Mouse (Mus musculus): ENCODE data around the gene Per1. TPM values are rescaled to one million over a fixed set of nuclear protein-coding genes. Genes with fewer than 3 reads are reported as not detected.

The Per1 gene
- polyA plus RNA-seq, 1 experiment from 2014 or later = 9.1 TPM

DNA sequence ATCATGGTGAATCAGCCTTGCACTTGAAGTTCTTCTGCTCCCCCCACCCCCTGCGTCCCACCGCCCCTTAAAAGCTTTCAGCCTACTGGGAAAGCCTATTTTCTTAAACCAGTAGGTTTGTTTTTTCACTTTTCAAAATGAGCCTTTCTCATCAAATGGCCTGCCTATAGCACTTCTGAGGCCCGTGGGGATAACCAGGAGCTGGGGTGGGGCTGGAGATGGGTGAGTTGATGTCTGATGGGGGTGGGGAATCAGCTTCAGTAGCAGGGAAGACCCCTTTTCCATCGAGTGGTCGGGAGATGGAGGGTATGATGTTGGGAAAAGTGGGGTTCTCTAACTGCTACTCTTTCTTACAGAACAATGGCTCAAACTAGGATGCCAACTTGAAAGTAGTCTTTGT, 21.8 kb downstream of the Per1 start:
- Histone ChIP-seq H3K9ac (ENCODE audit: low read length) (no peak overlapping the region), H3K4me1 (ENCODE audit: control insufficient read depth, insufficient read depth, low read length) (peaks cover 14% of the 10 kb centered on the region), H3K9me3 (ENCODE audit: control insufficient read depth, low read length) (no peaks in the 10 kb centered on the region), H3K27ac (replicated peaks; ENCODE audit: low read depth, low read length) (no peak overlapping the region), H3K36me3 (ENCODE audit: control insufficient read depth, insufficient read depth, low read length) (no peaks in the 10 kb centered on the region), H3K4me3 (ENCODE audit: low read depth, low read length) (no peak overlapping the region), H3K27me3 (ENCODE audit: control insufficient read depth, insufficient read depth, low read length) (0 out of 2 replicates have a peak, but pooled peaks cover 4% of the 10 kb centered on the region), H3K4me2 (ENCODE audit: low read depth, severe bottlenecking) (no peak overlapping the region)
- ATAC-seq (ENCODE audit: insufficient number of reproducible peaks, low FRiP score, low TSS enrichment, low read depth) (no peak), DNase-seq (ENCODE audit: low spot score) (no peak)
- WGBS = 43% methylated on average over 5 of the region's 5 CpGs

DNA sequence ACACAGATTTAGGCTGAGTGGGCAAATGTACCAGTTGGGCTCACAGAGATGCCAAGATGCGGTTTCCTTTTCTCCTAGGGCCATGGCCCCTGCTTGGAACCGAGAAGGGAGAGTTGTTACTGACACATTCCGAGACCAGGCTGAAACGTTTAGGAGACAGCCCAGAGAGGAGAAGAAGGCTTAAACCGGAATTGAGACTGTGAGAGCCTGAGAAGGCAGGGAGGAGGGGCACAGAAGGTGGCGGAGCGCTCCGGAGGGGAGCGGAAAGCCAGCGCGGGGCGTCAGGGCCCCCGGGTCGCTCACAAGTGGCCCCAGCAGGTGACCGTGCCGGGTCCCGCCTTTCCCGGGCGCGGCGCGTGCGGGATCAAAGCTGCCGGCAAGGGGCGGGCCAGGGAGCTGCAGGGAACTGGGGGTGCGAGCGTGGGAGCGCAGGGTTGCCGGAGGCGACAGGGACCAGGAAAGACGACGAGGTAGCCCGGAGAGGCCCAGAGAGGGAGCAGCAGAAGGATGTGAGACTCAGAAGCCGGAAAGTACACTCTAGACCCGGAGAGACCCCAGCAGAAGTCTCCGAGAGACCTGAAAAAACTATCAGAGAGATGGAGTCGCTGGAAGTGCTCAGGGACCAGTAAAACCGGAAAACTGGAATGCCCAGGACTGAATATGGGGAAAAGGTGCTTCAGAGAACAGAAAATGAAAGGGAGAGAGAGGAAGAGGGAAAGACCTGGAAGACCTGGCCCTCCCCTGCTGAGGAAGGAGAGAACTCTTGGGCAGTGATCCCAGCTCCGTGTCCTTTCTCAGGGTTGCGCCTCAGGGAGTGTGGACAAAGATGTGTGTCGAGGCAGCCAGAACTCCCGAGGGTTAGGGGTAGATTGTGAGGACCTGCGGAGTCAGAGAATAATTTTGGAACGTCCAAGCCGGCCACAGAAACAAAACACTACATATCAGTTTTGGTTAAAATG, 23.0 kb downstream of the Per1 start:
- Histone ChIP-seq H3K4me3 (ENCODE audit: low read depth, low read length) (peak overlapping the region; percentile 56), H3K9ac (ENCODE audit: low read length) (peak overlapping the region; percentile 60), H3K36me3 (ENCODE audit: control insufficient read depth, insufficient read depth, low read length) (no peaks in the 10 kb centered on the region), H3K27ac (replicated peaks; ENCODE audit: low read depth, low read length) (peak overlapping the region; percentile 22; the same call in 1 of the 2 replicates), H3K4me1 (ENCODE audit: control insufficient read depth, insufficient read depth, low read length) (peaks cover 15% of the 10 kb centered on the region), H3K9me3 (ENCODE audit: control insufficient read depth, low read length) (no peaks in the 10 kb centered on the region), H3K4me2 (ENCODE audit: low read depth, severe bottlenecking) (peak overlapping the region; percentile 84), H3K27me3 (ENCODE audit: control insufficient read depth, insufficient read depth, low read length) (0 out of 2 replicates have a peak, but pooled peaks cover 4% of the 10 kb centered on the region)
- peak; percentile 74 for DNase-seq (ENCODE audit: low spot score)
- no peak for ATAC-seq (ENCODE audit: insufficient number of reproducible peaks, low FRiP score, low TSS enrichment, low read depth)
- WGBS = 1% methylated on average over 45 of the region's 45 CpGs

DNA sequence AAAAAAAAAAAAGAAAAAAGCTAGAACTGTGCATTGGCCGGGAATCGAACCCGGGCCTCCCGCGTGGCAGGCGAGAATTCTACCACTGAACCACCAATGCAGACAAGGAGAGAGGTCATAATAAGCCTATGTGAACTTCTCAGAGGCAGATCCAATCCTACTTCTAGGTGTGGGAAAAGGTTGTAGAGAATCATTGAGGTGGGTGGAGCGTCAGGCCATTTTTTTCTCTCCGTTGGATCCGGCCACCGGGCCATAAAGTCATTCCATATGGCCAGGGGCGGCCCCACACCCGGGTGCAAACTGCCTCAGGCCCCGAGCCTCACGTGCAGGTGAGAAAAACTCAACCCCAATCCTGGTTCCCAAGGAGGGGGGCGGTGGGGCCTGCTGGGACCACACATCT, 23.7 kb downstream of the Per1 start:
- ATAC-seq (ENCODE audit: insufficient number of reproducible peaks, low FRiP score, low TSS enrichment, low read depth) = peak; percentile 19; the same call in 1 of the 2 replicates
- 0% methylated on average over 15 of the region's 15 CpGs for WGBS
- H3K9me3 ChIP-seq (ENCODE audit: control insufficient read depth, low read length) = no peaks in the 10 kb centered on the region
- peak; percentile 97 for DNase-seq (ENCODE audit: low spot score)
- peak overlapping the region; percentile 84 for H3K4me2 ChIP-seq (ENCODE audit: low read depth, severe bottlenecking)
- 0 out of 2 replicates have a peak, but pooled peaks cover 4% of the 10 kb centered on the region for H3K27me3 ChIP-seq (ENCODE audit: control insufficient read depth, insufficient read depth, low read length)
- peak overlapping the region; percentile 56 for H3K4me3 ChIP-seq (ENCODE audit: low read depth, low read length)
- peaks cover 17% of the 10 kb centered on the region for H3K4me1 ChIP-seq (ENCODE audit: control insufficient read depth, insufficient read depth, low read length)
- peak overlapping the region; percentile 43; the same call in 1 of the 2 replicates for H3K9ac ChIP-seq (ENCODE audit: low read length)
- no peak overlapping the region for H3K27ac ChIP-seq (replicated peaks; ENCODE audit: low read depth, low read length)
- no peaks in the 10 kb centered on the region for H3K36me3 ChIP-seq (ENCODE audit: control insufficient read depth, insufficient read depth, low read length)

- ATAC-seq (ENCODE audit: insufficient number of reproducible peaks, low FRiP score, low TSS enrichment, low read depth) (no peak), DNase-seq (ENCODE audit: low spot score) (peak; percentile 31)
- Histone ChIP-seq H3K27me3 (ENCODE audit: control insufficient read depth, insufficient read depth, low read length) (0 out of 2 replicates have a peak, but pooled peaks cover 4% of the 10 kb centered on the region), H3K9ac (ENCODE audit: low read length) (no peak overlapping the region), H3K27ac (replicated peaks; ENCODE audit: low read depth, low read length) (no peak overlapping the region), H3K36me3 (ENCODE audit: control insufficient read depth, insufficient read depth, low read length) (no peaks in the 10 kb centered on the region), H3K9me3 (ENCODE audit: control insufficient read depth, low read length) (no peaks in the 10 kb centered on the region), H3K4me2 (ENCODE audit: low read depth, severe bottlenecking) (peak overlapping the region; percentile 95), H3K4me1 (ENCODE audit: control insufficient read depth, insufficient read depth, low read length) (peaks cover 17% of the 10 kb centered on the region), H3K4me3 (ENCODE audit: low read depth, low read length) (no peak overlapping the region)
- WGBS = 24% methylated on average over 14 of the region's 14 CpGs
These were observed 24.6 kb downstream of the Per1 start for GRCm38 (mm10) chr11:69119446-69120155.

- Histone ChIP-seq H3K9ac (ENCODE audit: low read length) (peak within 1 kb of the TSS; percentile 53; the same call in 1 of the 2 replicates), H3K27me3 (ENCODE audit: control insufficient read depth, insufficient read depth, low read length) (0 out of 2 replicates have a peak, but pooled peaks cover 4% of the 10 kb centered on the region), H3K4me2 (ENCODE audit: low read depth, severe bottlenecking) (peak within 1 kb of the TSS; percentile 95), H3K36me3 (ENCODE audit: control insufficient read depth, insufficient read depth, low read length) (no peaks in the 10 kb centered on the region), H3K4me3 (ENCODE audit: low read depth, low read length) (peak within 1 kb of the TSS; percentile 75), H3K4me1 (ENCODE audit: control insufficient read depth, insufficient read depth, low read length) (peaks cover 17% of the 10 kb centered on the region), H3K9me3 (ENCODE audit: control insufficient read depth, low read length) (no peaks in the 10 kb centered on the region), H3K27ac (replicated peaks; ENCODE audit: low read depth, low read length) (no peak within 1 kb of the TSS)
- DNase-seq (ENCODE audit: low spot score) (peak; percentile 74), ATAC-seq (ENCODE audit: insufficient number of reproducible peaks, low FRiP score, low TSS enrichment, low read depth) (no peak)
- 2% methylated on average over 27 of the region's 27 CpGs for WGBS
These were observed 25.4 kb downstream of the Per1 start, which contains the start of gene Hes7 for GRCm38 (mm10) chr11:69120221-69121000. Hes7 (plus strand) TSS chr11:69120404.

- Histone ChIP-seq H3K9me3 (ENCODE audit: control insufficient read depth, low read length) (no peaks in the 10 kb centered on the region), H3K4me3 (ENCODE audit: low read depth, low read length) (peak overlapping the region; percentile 75), H3K36me3 (ENCODE audit: control insufficient read depth, insufficient read depth, low read length) (no peaks in the 10 kb centered on the region), H3K27me3 (ENCODE audit: control insufficient read depth, insufficient read depth, low read length) (0 out of 2 replicates have a peak, but pooled peaks cover 7% of the 10 kb centered on the region), H3K4me2 (ENCODE audit: low read depth, severe bottlenecking) (peak overlapping the region; percentile 95), H3K4me1 (ENCODE audit: control insufficient read depth, insufficient read depth, low read length) (peaks cover 20% of the 10 kb centered on the region), H3K27ac (replicated peaks; ENCODE audit: low read depth, low read length) (no peak overlapping the region), H3K9ac (ENCODE audit: low read length) (peak overlapping the region; percentile 53; the same call in 1 of the 2 replicates)
- no peak for ATAC-seq (ENCODE audit: insufficient number of reproducible peaks, low FRiP score, low TSS enrichment, low read depth)
- DNase-seq (ENCODE audit: low spot score) = peak; percentile 46
- under 1% methylated on average over 26 of the region's 33 CpGs for WGBS
These were observed 26.2 kb downstream of the Per1 start for GRCm38 (mm10) chr11:69121001-69121740.

GRCm38 (mm10) chr11:69121741-69122335, 26.8 kb downstream of the Per1 start:
- Histone ChIP-seq H3K27ac (replicated peaks; ENCODE audit: low read depth, low read length) (no peak overlapping the region; the same call in 1 of the 2 replicates), H3K4me1 (ENCODE audit: control insufficient read depth, insufficient read depth, low read length) (peaks cover 22% of the 10 kb centered on the region), H3K4me2 (ENCODE audit: low read depth, severe bottlenecking) (peak overlapping the region; percentile 95), H3K4me3 (ENCODE audit: low read depth, low read length) (peak overlapping the region; percentile 75), H3K27me3 (ENCODE audit: control insufficient read depth, insufficient read depth, low read length) (0 out of 2 replicates have a peak, but pooled peaks cover 7% of the 10 kb centered on the region), H3K9ac (ENCODE audit: low read length) (peak overlapping the region; percentile 60), H3K36me3 (ENCODE audit: control insufficient read depth, insufficient read depth, low read length) (no peaks in the 10 kb centered on the region), H3K9me3 (ENCODE audit: control insufficient read depth, low read length) (no peaks in the 10 kb centered on the region)
- no peak for DNase-seq (ENCODE audit: low spot score)
- under 1% methylated on average over 29 of the region's 32 CpGs for WGBS
- ATAC-seq (ENCODE audit: insufficient number of reproducible peaks, low FRiP score, low TSS enrichment, low read depth) = no peak
